Mouse (Mus musculus) liver, embryonic 14.5 days (tissue): Measurements from ENCODE around the gene Mettl24. TPM values are rescaled to one million over a fixed set of nuclear protein-coding genes. Genes with fewer than 3 reads are reported as not detected.

Experiments used
- ATAC-seq: fragments of 200-750 bp; cut with Nextera tagmentation; 2 replicates; pipeline ENCODE4 v1.8.0; 2017; ENCODE audit warnings: moderate number of reproducible peaks, mild to moderate bottlenecking, moderate library complexity; ENCODE audit not compliant: insufficient read depth
- DNase-seq, 3 experiments: peaks; one replicate each; pipeline ENCODE4 v3.0.0-alpha.2; 2012 to 2013; ENCODE audit warnings: low read depth in 3 of 3, low spot score in 3 of 3
- H3K27ac ChIP-seq: fragments of 300-500 bp; sonication (generic); 2 replicates; pipeline ENCODE4 v1.5.1; 2014; ENCODE audit warnings: moderate library complexity, mild to moderate bottlenecking, control low read depth, inconsistent platforms
- H3K27me3 ChIP-seq: fragments of 300-500 bp; sonication (generic); 2 replicates; pipeline ENCODE4 v1.6.1; 2014; ENCODE audit warnings: mild to moderate bottlenecking, low read length, moderate library complexity; ENCODE audit not compliant: control insufficient read depth, insufficient read depth
- H3K36me3 ChIP-seq: fragments of 300-500 bp; sonication (generic); replicated peaks from 2 replicates; pipeline ENCODE4 v1.6.1; 2014; ENCODE audit warnings: low read depth; ENCODE audit not compliant: control insufficient read depth, insufficient read depth
- H3K4me1 ChIP-seq, 2 experiments: fragments of 200-500 bp in 1 of 2; fragments of 300-500 bp in 1 of 2; sonication (generic) in 1 of 2; replicated peaks; 2 replicates each; pipeline ENCODE4 v1.6.1; 2012 to 2014; ENCODE audit warnings: antibody characterized with exemption in 1 of 2, inconsistent platforms in 1 of 2, low read length in 1 of 2; ENCODE audit not compliant: control insufficient read depth in 2 of 2, insufficient read depth in 2 of 2
- H3K4me2 ChIP-seq: fragments of 300-500 bp; sonication (generic); 2 replicates; pipeline ENCODE4 v1.6.1; 2014; ENCODE audit warnings: low read depth, mild to moderate bottlenecking, control low read depth, moderate library complexity
- H3K4me3 ChIP-seq, 2 experiments: fragments of 200-500 bp in 1 of 2; fragments of 300-500 bp in 1 of 2; sonication (generic) in 1 of 2; 2 replicates each; pipeline ENCODE4 v1.5.1; 2012 to 2014; ENCODE audit warnings: low read depth in 2 of 2, low read length in 2 of 2, mild to moderate bottlenecking in 2 of 2, control low read depth in 1 of 2, inconsistent platforms in 1 of 2, moderate library complexity in 1 of 2; ENCODE audit not compliant: insufficient read depth in 1 of 2
- H3K9ac ChIP-seq: fragments of 300-500 bp; sonication (generic); replicated peaks from 2 replicates; pipeline ENCODE4 v1.6.1; 2014; ENCODE audit warnings: mild to moderate bottlenecking, control low read depth, moderate library complexity
- H3K9me3 ChIP-seq: fragments of 300-500 bp; sonication (generic); 2 replicates; pipeline ENCODE4 v1.6.1; 2016; ENCODE audit warnings: low read length, mixed read lengths; ENCODE audit not compliant: control insufficient read depth
- CTCF ChIP-seq: IDR thresholded peaks from 2 replicates; pipeline ENCODE4 v1.5.1; 2016; ENCODE audit warnings: antibody characterized with exemption, low read depth, control low read depth
- EP300 ChIP-seq: IDR thresholded peaks from 2 replicates; pipeline ENCODE4 v1.6.1; 2016; ENCODE audit warnings: antibody characterized with exemption, low read depth
- WGBS: fragments of 180-500 bp; shearing (Covaris S2); extraction: QIAGEN DNeasy Blood & Tissue Kit; methylation state at CpG from one replicate; pipeline ENCODE4 v1.1.7; 2014; ENCODE audit not compliant: insufficient replicate concordance; 5-methylcytosine and 5-hydroxymethylcytosine counted together
- polyA plus RNA-seq, 2 experiments: library from polyadenylated mRNA; depleted of rRNA in 1 of 2; stranded (reverse) in 1 of 2; unstranded in 1 of 2; fragments of >200 nt; fragmentation: Nextera tagmentation in 1 of 2; extraction: Ambion mirVana in 1 of 2; gene quantifications; 2 replicates each; pipeline versions ENCODE4 v1.2.1 to v1.2.3; 2012 to 2014

Gene Mettl24
- polyA plus RNA-seq, 2 experiments = 0.18 to 0.33 TPM

GRCm38 (mm10) chr10:40827706-40828105 lies 144.6 kb downstream of the Mettl24 start:
- Histone ChIP-seq H3K4me2 (no peak overlapping the region), H3K9ac (no peak overlapping the region), H3K4me3 (no peak overlapping the region), H3K9me3 (no peaks in the 10 kb centered on the region), H3K36me3 (no peaks in the 10 kb centered on the region), H3K27ac (no peak overlapping the region), H3K4me1 (no peaks in the 10 kb centered on the region), H3K27me3 (no peaks in the 10 kb centered on the region)
- ATAC-seq = no peak
- no peak for DNase-seq
- 77% methylated on average over 4 of the region's 4 CpGs for WGBS
- no peak for TF ChIP-seq EP300
- no peak for TF ChIP-seq CTCF

- TF ChIP-seq EP300 = no peak
- Histone ChIP-seq H3K27ac (no peak overlapping the region), H3K4me3 (no peak overlapping the region), H3K4me1 (no peaks in the 10 kb centered on the region), H3K27me3 (no peaks in the 10 kb centered on the region), H3K36me3 (no peaks in the 10 kb centered on the region; the same call in 1 of the 2 replicates), H3K9ac (no peak overlapping the region), H3K9me3 (no peaks in the 10 kb centered on the region), H3K4me2 (no peak overlapping the region)
- ATAC-seq (no peak), DNase-seq (no peak)
- 90% methylated on average over 3 of the region's 3 CpGs for WGBS
Measured at GRCm38 (mm10) chr10:40830312-40830711, 147.2 kb downstream of the Mettl24 start.

GRCm38 (mm10) chr10:40831267-40831666 lies 148.2 kb downstream of the Mettl24 start:
- DNase-seq (no peak), ATAC-seq (no peak)
- no peak overlapping the region for H3K4me2 ChIP-seq
- TF ChIP-seq CTCF (no peak), EP300 (no peak)
- H3K36me3 ChIP-seq = no peaks in the 10 kb centered on the region; the same call in 1 of the 2 replicates
- WGBS = 78% methylated on average over 7 of the region's 7 CpGs
- H3K4me1 ChIP-seq = no peaks in the 10 kb centered on the region
- no peak overlapping the region for H3K9ac ChIP-seq
- no peak overlapping the region for H3K4me3 ChIP-seq
- no peak overlapping the region for H3K27ac ChIP-seq
- H3K27me3 ChIP-seq = no peaks in the 10 kb centered on the region
- no peaks in the 10 kb centered on the region for H3K9me3 ChIP-seq

- H3K27me3 ChIP-seq = no peaks in the 10 kb centered on the region
- H3K27ac ChIP-seq = no peak overlapping the region
- H3K4me1 ChIP-seq = no peaks in the 10 kb centered on the region
- no peak for ATAC-seq
- no peak overlapping the region for H3K4me2 ChIP-seq
- WGBS = 81% methylated on average over 5 of the region's 5 CpGs
- H3K9ac ChIP-seq = no peak overlapping the region
- TF ChIP-seq EP300 = no peak
- no peak for TF ChIP-seq CTCF
- no peak overlapping the region for H3K4me3 ChIP-seq
- DNase-seq = no peak
- no peaks in the 10 kb centered on the region; the same call in none of the 2 replicates for H3K36me3 ChIP-seq
- no peaks in the 10 kb centered on the region for H3K9me3 ChIP-seq
Measured at GRCm38 (mm10) chr10:40840086-40840485, 157.0 kb downstream of the Mettl24 start.

- ATAC-seq = no peak
- no peaks in the 10 kb centered on the region for H3K9me3 ChIP-seq
- no peaks in the 10 kb centered on the region for H3K4me1 ChIP-seq
- H3K4me2 ChIP-seq = no peak overlapping the region
- no peak overlapping the region for H3K9ac ChIP-seq
- H3K4me3 ChIP-seq = no peak overlapping the region
- TF ChIP-seq CTCF (no peak), EP300 (no peak)
- peaks cover 3% of the 10 kb centered on the region for H3K36me3 ChIP-seq
- no peaks in the 10 kb centered on the region for H3K27me3 ChIP-seq
- no peak for DNase-seq
- no peak overlapping the region for H3K27ac ChIP-seq
- 76% methylated on average over 5 of the region's 5 CpGs for WGBS
Measured at GRCm38 (mm10) chr10:40843841-40844240, 160.8 kb downstream of the Mettl24 start.

GRCm38 (mm10) chr10:40844546-40844945 lies 161.5 kb downstream of the Mettl24 start:
- H3K27me3 ChIP-seq = no peaks in the 10 kb centered on the region
- no peak overlapping the region for H3K9ac ChIP-seq
- WGBS = 73% methylated on average over 10 of the region's 10 CpGs
- no peak overlapping the region for H3K27ac ChIP-seq
- H3K4me2 ChIP-seq = no peak overlapping the region
- peaks cover 3% of the 10 kb centered on the region for H3K36me3 ChIP-seq
- no peak for ATAC-seq
- H3K4me3 ChIP-seq = no peak overlapping the region
- TF ChIP-seq EP300 (no peak), CTCF (no peak)
- H3K9me3 ChIP-seq = no peaks in the 10 kb centered on the region
- no peaks in the 10 kb centered on the region for H3K4me1 ChIP-seq
- DNase-seq = peak in 1 of 3 experiments; percentile 79
